Mouse (Mus musculus): ENCODE data around the gene Igsf3.

The Igsf3 gene

GRCm38 (mm10) chr3:101501611-101502010 lies 124.7 kb downstream of the Igsf3 start:
- no peak for DNase-seq (ENCODE audit: low read depth, low spot score)

GRCm38 (mm10) chr3:101502086-101502760 lies 125.3 kb downstream of the Igsf3 start:
- DNase-seq (ENCODE audit: low read depth, low spot score): no peak

DNA sequence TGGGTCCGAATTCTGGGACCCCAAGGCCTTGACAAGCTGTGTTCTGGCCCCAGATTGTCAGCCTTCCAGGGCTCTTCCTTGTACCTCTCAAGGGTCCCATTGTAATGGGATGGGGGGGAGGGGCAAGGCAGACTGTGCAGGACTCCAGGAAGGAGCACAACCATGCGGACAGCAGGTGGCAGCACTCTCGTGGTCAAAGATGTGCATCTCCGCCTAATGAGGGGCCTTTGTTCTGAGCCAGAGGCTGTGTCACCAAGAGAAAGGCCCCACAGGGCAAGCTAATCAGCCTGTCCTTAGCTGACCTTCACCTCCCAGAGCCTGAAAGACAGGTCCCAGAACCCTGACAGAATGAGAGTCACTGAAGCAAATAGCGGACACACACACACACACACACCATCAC lies 129.3 kb downstream of the Igsf3 start:
- peak; percentile 53 for DNase-seq (ENCODE audit: low read depth, low spot score)

DNA sequence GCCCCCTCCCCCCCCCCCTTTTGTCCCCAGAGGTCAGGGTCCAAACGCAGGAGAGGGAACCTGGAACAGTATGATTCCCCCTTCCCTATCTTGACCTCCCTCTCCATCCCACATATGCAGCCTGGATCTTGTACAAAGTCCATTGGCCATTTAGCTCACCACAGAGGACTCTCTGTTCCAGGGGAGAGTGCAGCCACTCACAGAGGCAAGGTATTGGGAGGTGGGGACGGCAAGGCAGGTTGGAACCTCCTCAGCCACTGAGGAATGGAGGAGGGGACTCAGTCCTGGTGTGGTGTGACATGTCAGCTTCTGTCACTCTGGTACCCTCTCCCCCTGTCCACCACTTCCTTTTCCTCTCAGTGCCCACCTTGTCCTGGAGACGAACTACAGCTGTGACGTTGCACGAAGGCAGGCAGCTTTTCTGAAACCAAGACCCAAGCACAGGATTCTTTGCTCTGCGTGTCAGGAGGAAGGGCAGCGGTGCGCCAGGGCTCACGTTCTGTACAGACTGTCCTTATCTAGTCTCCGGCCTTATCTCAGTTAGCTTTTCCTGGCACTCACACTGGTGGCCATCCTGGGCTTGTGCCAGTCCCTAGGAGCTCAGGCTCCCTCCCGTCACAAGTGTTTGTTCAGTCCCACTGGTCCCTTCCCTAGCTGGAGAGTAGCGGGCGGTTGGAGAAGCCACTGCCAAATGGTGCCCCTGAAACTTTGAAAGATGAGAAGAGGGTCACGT lies 130.3 kb downstream of the Igsf3 start:
- DNase-seq (ENCODE audit: low read depth, low spot score): no peak

- DNase-seq (ENCODE audit: low read depth, low spot score): no peak
Observed at GRCm38 (mm10) chr3:101507766-101508165, 130.9 kb downstream of the Igsf3 start.

DNA sequence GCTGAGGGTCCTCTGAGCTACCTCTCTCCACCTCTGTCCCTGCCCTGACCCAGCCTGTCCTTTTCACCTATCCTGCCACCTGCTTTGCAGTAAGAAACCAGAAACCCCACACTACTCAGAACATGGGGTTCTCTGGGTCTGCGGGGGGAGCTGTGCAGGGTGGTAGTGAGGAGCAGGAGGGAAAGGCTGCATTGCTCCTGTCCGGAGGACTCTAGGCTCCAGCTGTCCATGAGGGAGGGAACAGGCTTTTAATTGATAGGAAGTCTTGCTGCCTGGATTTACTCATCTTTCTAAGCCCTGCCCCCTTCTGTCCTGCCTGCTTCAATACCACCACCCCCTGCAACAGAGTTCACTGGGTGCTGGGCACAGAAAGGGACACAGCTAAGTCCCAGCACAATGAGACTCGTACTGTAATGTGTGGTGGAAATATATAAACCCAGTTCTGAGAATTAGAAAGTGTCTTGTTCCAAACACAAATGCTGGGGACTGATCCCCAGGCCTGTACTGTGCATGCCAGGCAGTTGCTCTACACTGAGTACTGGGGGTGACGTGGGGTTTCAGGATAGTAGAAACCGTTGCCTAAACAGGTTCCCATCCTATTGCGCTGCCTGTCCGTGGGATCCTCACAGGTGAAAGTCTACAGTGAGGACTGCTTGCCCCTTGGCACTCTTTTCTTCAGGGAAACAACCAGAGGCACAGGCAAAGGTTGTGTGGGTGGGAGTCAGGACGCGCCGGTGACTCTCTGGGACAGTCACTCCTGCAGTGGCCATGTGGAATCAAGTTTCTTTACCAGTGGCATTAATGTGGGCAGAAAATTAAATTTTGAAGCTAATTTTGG lies 133.0 kb downstream of the Igsf3 start:
- DNase-seq (ENCODE audit: low read depth, low spot score): no peak

GRCm38 (mm10) chr3:101510632-101511031 lies 133.7 kb downstream of the Igsf3 start:
- no peak for DNase-seq (ENCODE audit: low read depth, low spot score)

Measured in retina, adult 2 months (tissue).